8 mouse cellular contexts compared by ENCODE assay signal in the genomic region with DNA sequence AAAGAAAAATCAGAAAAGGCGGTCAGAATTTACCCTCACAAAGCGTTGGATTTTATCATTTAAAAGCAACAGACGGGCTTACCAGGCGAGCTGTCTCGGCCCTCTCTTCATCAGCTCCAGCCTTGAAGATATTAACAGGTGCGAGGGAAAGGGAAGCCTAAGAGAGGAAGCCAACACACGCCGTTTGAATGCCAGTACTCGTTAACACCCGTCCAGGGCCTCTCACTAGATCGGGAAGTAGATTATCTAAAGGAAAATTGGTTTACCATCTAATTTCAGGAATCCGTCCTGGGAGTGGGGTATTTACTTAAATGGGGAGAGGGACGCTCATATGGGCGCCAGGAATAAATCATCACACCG. TPM values are rescaled to one million over a fixed set of nuclear protein-coding genes. Genes with fewer than 3 reads are reported as not detected.
DNase-seq lines count a peak whose midpoint lies in the region; ATAC-seq and TF ChIP-seq lines count a peak whose summit lies in the region.

No protein-coding gene starts in this region.

- TF ChIP-seq EP300 in CH12.LX (IDR thresholded peaks at IDR 0.05; ENCODE audit: low read length), result no peak

- no peak for ATAC-seq in forebrain, embryonic 16.5 days
- ATAC-seq in liver, embryonic 15.5 days (ENCODE audit: insufficient read depth), result peak; percentile 29

- peak overlapping the region; percentile 99 for H3ac ChIP-seq in C2C12 (ENCODE audit: control insufficient read depth, insufficient read length, low read depth)

- WGBS in forebrain, embryonic 16.5 days, result 3% methylated on average over 15 of the region's 15 CpGs
- 2% methylated on average over 15 of the region's 15 CpGs for WGBS in liver, embryonic 15.5 days (ENCODE audit: insufficient replicate concordance)

- H3K9me3 ChIP-seq in CH12.LX (replicated peaks; ENCODE audit: low read length), result no peaks in the 10 kb centered on the region
- no peaks in the 10 kb centered on the region for H3K9me3 ChIP-seq in forebrain, embryonic 16.5 days (ENCODE audit: control insufficient read depth, low read length)
- no peaks in the 10 kb centered on the region for H3K9me3 ChIP-seq in liver, embryonic 15.5 days (replicated peaks)

- dilution Hi-C loops in CH12.LX (cut with MboI; ENCODE audit: extremely low pct_ligation_motif_present, extremely low pct_unique_long_range_greater_than_20kb, low sequenced_read_pairs), result no loop called here

- no peak for DNase-seq in CH12.LX (ENCODE audit: extremely low read depth)
- no peak for DNase-seq in gastrocnemius, postnatal 14 days
- no peak for DNase-seq in right cerebral cortex, postnatal 10 days (ENCODE audit: low spot score in 2 of 2)
- no peak for DNase-seq in left cerebral cortex, adult 8-10 months (ENCODE audit: low spot score in 2 of 2)
- DNase-seq in urinary bladder, postnatal 4 days (ENCODE audit: low spot score in 2 of 2), result no peak

- intact Hi-C loops in gastrocnemius, postnatal 14 days (cut with DNase I; ENCODE audit: low total_unique reads), result no loop called here

- 0 out of 2 replicates have a peak overlapping the region, but pooled peaks have one; percentile 8 for H3K27ac ChIP-seq in CH12.LX (ENCODE audit: insufficient read depth, low read depth)
- H3K27ac ChIP-seq in forebrain, embryonic 16.5 days (ENCODE audit: low read length), result 0 out of 2 replicates have a peak overlapping the region, but pooled peaks have one; percentile 22
- peak overlapping the region; percentile 83 for H3K27ac ChIP-seq in liver, embryonic 15.5 days (replicated peaks)

- H3K27me3 ChIP-seq in C2C12 (ENCODE audit: control insufficient read depth, insufficient read depth, insufficient read length) (no peaks in the 10 kb centered on the region), CH12.LX (replicated peaks) (no peaks in the 10 kb centered on the region)
- no peaks in the 10 kb centered on the region for H3K27me3 ChIP-seq in forebrain, embryonic 16.5 days (replicated peaks; ENCODE audit: control insufficient read depth, insufficient read depth, low read length)
- no peaks in the 10 kb centered on the region for H3K27me3 ChIP-seq in liver, embryonic 15.5 days

- H3K4me3 ChIP-seq in C2C12 (ENCODE audit: insufficient read depth, poor library complexity, severe bottlenecking) (peak overlapping the region; percentile 97), CH12.LX (replicated peaks in 1 of 3; ENCODE audit: low read depth in 2 of 3, low read length in 2 of 3, poor library complexity in 1 of 3) (peak overlapping the region; percentile 83 to 92 (median 85))
- peak overlapping the region; percentile 87 for H3K4me3 ChIP-seq in forebrain, embryonic 16.5 days (replicated peaks; ENCODE audit: low read length)
- peak overlapping the region; percentile 85 for H3K4me3 ChIP-seq in liver, embryonic 15.5 days (replicated peaks)

- H3K4me1 ChIP-seq in CH12.LX (ENCODE audit: control insufficient read depth in 1 of 2, insufficient read depth in 2 of 2), result peaks cover 9 to 35% of the 10 kb centered on the region in 2 experiments; a peak in 3 of 4 replicates
- peaks cover 11% of the 10 kb centered on the region for H3K4me1 ChIP-seq in forebrain, embryonic 16.5 days (replicated peaks; ENCODE audit: control insufficient read depth, insufficient read depth, low read length)
- H3K4me1 ChIP-seq in liver, embryonic 15.5 days (replicated peaks), result peaks cover 25% of the 10 kb centered on the region

- no peak for TF ChIP-seq RAD21 in CH12.LX (IDR thresholded peaks at IDR 0.05; ENCODE audit: low read depth, low read length)

- in situ Hi-C loops in CH12.LX (cut with MboI; ENCODE audit: low pct_ligation_motif_present, low pct_unique_long_range_greater_than_20kb, low sequenced_read_pairs), result no loop called here

- peaks cover 45% of the 10 kb centered on the region for H3K36me3 ChIP-seq in C2C12 (ENCODE audit: control insufficient read depth, insufficient read depth)
- H3K36me3 ChIP-seq in CH12.LX (replicated peaks in 1 of 2; ENCODE audit: control insufficient read depth in 1 of 2, insufficient read depth in 1 of 2, low read length in 1 of 2), result peaks cover 39 to 43% of the 10 kb centered on the region in 2 experiments
- peaks cover 31% of the 10 kb centered on the region for H3K36me3 ChIP-seq in forebrain, embryonic 16.5 days (ENCODE audit: control insufficient read depth, insufficient read depth)
- H3K36me3 ChIP-seq in liver, embryonic 15.5 days (replicated peaks), result peaks cover 43% of the 10 kb centered on the region

- peaks cover 51% of the 10 kb centered on the region for H3K79me3 ChIP-seq in C2C12 (ENCODE audit: low read depth)

- peaks cover 58% of the 10 kb centered on the region for H3K79me2 ChIP-seq in C2C12 (ENCODE audit: control insufficient read depth, insufficient read depth)
- peaks cover 47% of the 10 kb centered on the region for H3K79me2 ChIP-seq in CH12.LX (replicated peaks; ENCODE audit: control insufficient read depth, extremely low read depth, insufficient read depth, poor library complexity, severe bottlenecking)

- no peak for TF ChIP-seq POLR2A in CH12.LX (IDR thresholded peaks at IDR 0.05; ENCODE audit: low read depth, low read length)

- peak overlapping the region; percentile 76; the same call in 1 of the 2 replicates for H3K4me2 ChIP-seq in CH12.LX (ENCODE audit: insufficient read depth, low read depth, poor library complexity, severe bottlenecking)
- H3K4me2 ChIP-seq in forebrain, embryonic 16.5 days (ENCODE audit: low read length), result peak overlapping the region; percentile 97
- H3K4me2 ChIP-seq in liver, embryonic 15.5 days, result peak overlapping the region; percentile 71

- H3K9ac ChIP-seq in CH12.LX (ENCODE audit: insufficient read depth, low read depth), result peak overlapping the region; percentile 82
- H3K9ac ChIP-seq in forebrain, embryonic 16.5 days (replicated peaks; ENCODE audit: low read depth, low read length), result peak overlapping the region; percentile 80
- peak overlapping the region; percentile 74 for H3K9ac ChIP-seq in liver, embryonic 15.5 days

- no peak for TF ChIP-seq CTCF in C2C12 (IDR thresholded peaks at IDR 0.05; ENCODE audit: control insufficient read depth, insufficient read depth, insufficient read length)
- no peak for TF ChIP-seq CTCF in CH12.LX (conservative IDR thresholded peaks at IDR 0.05 in 1 of 2, IDR thresholded peaks at IDR 0.05 in 1 of 2; ENCODE audit: low read depth in 2 of 2, low read length in 2 of 2)

TF ChIP-seq in C2C12, 6 proteins besides CTCF, POLR2A, EP300 and RAD21:
- TF ChIP-seq MAX (IDR thresholded peaks at IDR 0.05), result no peak
- TF ChIP-seq USF1 (IDR thresholded peaks at IDR 0.05; ENCODE audit: low read depth), result no peak
- no peak for TF ChIP-seq CEBPB (IDR thresholded peaks at IDR 0.05; ENCODE audit: low read depth)
- TF ChIP-seq FOSL1 (IDR thresholded peaks at IDR 0.05; ENCODE audit: insufficient read depth, low read length, poor library complexity, severe bottlenecking), result no peak
- no peak for TF ChIP-seq MYOG (IDR thresholded peaks at IDR 0.05; ENCODE audit: control insufficient read depth, extremely low read depth, insufficient read length)
- TF ChIP-seq MYOD1 (IDR thresholded peaks at IDR 0.05; ENCODE audit: control insufficient read depth, insufficient read length, low read depth), result no peak

TF ChIP-seq in CH12.LX, 34 proteins besides CTCF, POLR2A, EP300 and RAD21:
- TF ChIP-seq CHD2 (IDR thresholded peaks at IDR 0.05; ENCODE audit: low read length) (no peak), ZC3H11A (IDR thresholded peaks at IDR 0.05; ENCODE audit: low read depth, low read length) (no peak), E2F4 (IDR thresholded peaks at IDR 0.05; ENCODE audit: insufficient replicate concordance, low read depth, low read length) (no peak), ZKSCAN1 (IDR thresholded peaks at IDR 0.05; ENCODE audit: borderline replicate concordance, low read depth, low read length) (no peak), USF2 (conservative IDR thresholded peaks at IDR 0.05; ENCODE audit: low read depth, low read length) (no peak), BHLHE40 (IDR thresholded peaks at IDR 0.05; ENCODE audit: low read depth, low read length) (no peak), MAFK (IDR thresholded peaks at IDR 0.05; ENCODE audit: insufficient replicate concordance, low read length) (no peak)

RNA-seq across cellular contexts. Expression of a gene that starts 0.7 kb away (rescaled TPM):
- polyA plus RNA-seq in C2C12 (2012; fragmentation: generic; extraction: Trizol), result 440 TPM
- total RNA-seq in CH12.LX (2012; rRNA removed), result 448 and 469 TPM in 2 replicates
- total RNA-seq in CH12.LX (2014; rRNA removed), result 901 and 1,012 TPM in 2 replicates
- 723 and 889 TPM in 2 replicates for polyA plus RNA-seq in CH12.LX (2012; ENCODE audit: insufficient read length, low read depth)
- 266 and 286 TPM in 2 replicates for polyA plus RNA-seq in forebrain, embryonic 16.5 days (2015; fragmentation: Nextera tagmentation; extraction: Ambion mirVana)
- polyA plus RNA-seq in liver, embryonic 15.5 days (2015; fragmentation: Nextera tagmentation; extraction: Ambion mirVana), result 141 and 142 TPM in 2 replicates
- total RNA-seq in gastrocnemius, postnatal 14 days (2021), result 100 to 1,000 TPM; 132 to 146 TPM
- 100 to 1,000 TPM; 148 to 155 (median 154) TPM for total RNA-seq in left cerebral cortex, adult 8-10 months (2022)

RNA-seq across cellular contexts. Expression of a gene that starts 17.7 kb away (rescaled TPM):
- polyA plus RNA-seq in C2C12 (2012; fragmentation: generic; extraction: Trizol), result not detected
- total RNA-seq in CH12.LX (2012; rRNA removed), result not detected in 2 replicates
- total RNA-seq in CH12.LX (2014; rRNA removed), result not detected in 2 replicates
- polyA plus RNA-seq in CH12.LX (2012; ENCODE audit: insufficient read length, low read depth), result not detected in 2 replicates
- not detected in 2 replicates for polyA plus RNA-seq in forebrain, embryonic 16.5 days (2015; fragmentation: Nextera tagmentation; extraction: Ambion mirVana)
- not detected in 2 replicates for polyA plus RNA-seq in liver, embryonic 15.5 days (2015; fragmentation: Nextera tagmentation; extraction: Ambion mirVana)
- not detected for total RNA-seq in gastrocnemius, postnatal 14 days (2021)
- under 1 TPM in 2 of 4 experiments, not detected in 2; 0.26 to 0.34 TPM for total RNA-seq in left cerebral cortex, adult 8-10 months (2022)

Comparison
In these comparisons a context has a peak if more than half of its experiments do, and no peak if none do; other contexts are left out.
1. H3K27ac ChIP-seq: peak in every context shown above with its lines; median percentile 83 in liver, embryonic 15.5 days; 22 in forebrain, embryonic 16.5 days; 8 in CH12.LX.